Mouse (Mus musculus): Measurements from ENCODE around the gene Tsc2.
"Not testable (repeated sequence)": the region's sequence is repeated elsewhere in the genome, so short reads cannot be mapped to it uniquely, and the experiment has no call there.

Tsc2 gene

GRCm38 (mm10) chr17:24632167-24632812 lies at the start of gene Tsc2, which contains the start of gene Nthl1:
Gene Tsc2, minus strand, starts transcription at chr17:24632630.
Gene Nthl1, plus strand, starts transcription at chr17:24632680.
- DNase-seq = peak; percentile 85 to 87

DNA sequence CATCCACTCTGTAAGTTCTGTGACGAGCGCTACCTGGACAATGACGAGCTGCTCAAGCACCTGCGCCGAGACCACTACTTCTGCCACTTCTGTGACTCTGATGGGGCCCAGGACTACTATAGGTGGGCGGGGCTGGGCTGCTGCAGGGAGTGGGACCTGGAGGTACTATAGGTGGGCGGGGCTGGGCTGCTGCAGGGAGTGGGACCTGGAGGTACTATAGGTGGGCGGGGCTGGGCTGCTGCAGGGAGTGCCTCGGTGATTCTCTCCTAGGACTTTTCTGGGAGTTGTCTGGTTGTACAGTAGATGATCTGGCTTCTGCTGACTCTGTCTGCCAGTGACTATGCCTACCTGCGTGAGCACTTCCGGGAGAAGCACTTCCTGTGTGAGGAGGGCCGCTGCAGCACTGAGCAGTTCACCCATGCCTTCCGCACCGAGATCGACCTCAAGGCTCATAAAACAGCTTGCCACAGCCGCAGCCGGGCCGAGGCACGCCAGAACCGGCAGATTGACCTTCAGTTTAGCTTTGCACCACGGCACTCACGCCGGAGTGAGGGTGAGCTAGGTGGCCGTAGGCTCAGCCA lies 45.2 kb upstream of the Tsc2 start:
- no peak for DNase-seq

GRCm38 (mm10) chr17:24676877-24677276 lies 44.4 kb upstream of the Tsc2 start:
- no peak for DNase-seq

DNA sequence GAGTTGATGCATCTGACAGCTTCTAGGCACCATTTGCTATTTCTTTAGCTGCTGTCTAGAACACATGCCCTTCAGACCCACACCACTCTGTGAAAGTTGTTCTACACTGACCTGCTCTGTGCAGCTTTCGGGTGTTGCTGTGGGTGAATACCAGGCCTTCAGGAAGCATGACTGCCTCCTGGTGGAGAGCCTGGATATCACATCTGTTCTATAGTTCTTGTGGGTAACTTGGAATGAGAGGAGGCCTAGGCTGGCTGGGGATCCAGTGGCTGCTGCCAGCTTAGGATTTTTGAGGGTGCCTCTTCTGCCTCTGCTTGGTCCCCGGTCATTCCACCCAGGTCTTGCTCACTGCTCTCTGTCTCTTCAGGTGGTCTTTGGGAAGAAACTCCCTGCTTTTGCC lies 43.8 kb upstream of the Tsc2 start:
- peak; percentile 67 to 82 for DNase-seq

DNA sequence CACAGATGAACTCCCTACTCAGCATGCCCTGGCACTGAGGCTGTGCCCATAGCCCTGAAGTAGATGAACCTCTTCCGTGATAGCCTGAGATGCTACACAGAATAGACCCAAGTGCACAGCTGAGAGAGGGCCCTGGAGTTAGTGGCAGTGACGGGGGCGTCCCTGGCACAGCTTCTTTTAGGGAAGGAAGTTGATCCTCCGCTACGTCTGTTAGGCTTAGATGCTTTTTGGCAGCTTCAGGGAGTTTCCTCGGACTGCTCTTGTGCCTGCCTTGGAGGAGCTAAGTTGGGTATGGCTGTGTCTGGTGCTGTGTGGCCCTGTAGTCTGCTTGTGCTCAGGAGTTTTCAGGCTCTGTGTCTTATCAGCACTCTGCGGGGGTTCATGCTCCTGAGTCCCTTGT lies 41.8 kb upstream of the Tsc2 start:
- DNase-seq = no peak

DNA sequence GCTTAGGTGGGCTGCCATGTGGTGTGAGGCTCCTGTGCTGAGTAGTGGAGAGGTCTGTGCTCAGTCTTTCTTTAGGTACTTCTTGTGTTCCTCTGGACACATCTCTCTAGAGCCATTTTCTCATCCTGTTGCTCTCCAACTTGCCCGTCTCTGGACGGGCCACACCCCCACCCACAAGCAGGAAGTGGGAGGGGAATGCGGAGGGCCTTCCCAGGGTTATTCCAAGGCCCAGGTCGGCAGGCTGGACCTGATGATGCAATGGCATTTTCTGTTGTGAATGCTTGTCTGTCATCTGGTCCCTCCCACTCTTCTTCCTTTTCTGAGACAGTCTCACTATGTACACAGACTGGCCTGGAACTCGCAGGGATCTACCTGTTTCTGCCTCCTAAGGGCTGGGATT lies 39.7 kb upstream of the Tsc2 start:
- no peak for DNase-seq

DNA sequence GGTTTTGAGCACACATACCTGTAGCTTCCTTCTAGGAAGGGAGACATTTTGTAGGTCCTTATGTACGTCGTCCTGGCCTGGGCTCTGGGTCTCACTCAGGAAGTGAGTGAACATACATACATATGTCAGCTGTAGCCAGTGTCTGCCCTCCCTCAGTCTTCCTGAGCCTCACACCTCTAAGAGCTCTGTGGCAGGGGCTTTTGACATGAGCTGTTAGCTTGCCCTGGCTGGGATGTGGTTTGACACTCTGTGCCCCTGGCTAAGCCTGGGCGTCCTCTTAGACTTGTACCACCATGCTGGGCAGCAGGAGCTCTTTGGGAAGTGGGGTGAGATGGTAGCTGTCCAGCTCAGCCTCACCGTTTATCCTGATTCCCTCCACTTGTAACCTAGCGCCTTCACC lies 38.9 kb upstream of the Tsc2 start:
- DNase-seq = no peak

- no peak for DNase-seq
Measured at GRCm38 (mm10) chr17:24670246-24670844, 37.9 kb upstream of the Tsc2 start.

- peak; percentile 97 to 98 for DNase-seq
Measured at GRCm38 (mm10) chr17:24669545-24670245, 37.3 kb upstream of the Tsc2 start, which contains the start of gene Zfp598. Gene Zfp598, plus strand, starts transcription at chr17:24669687.

DNA sequence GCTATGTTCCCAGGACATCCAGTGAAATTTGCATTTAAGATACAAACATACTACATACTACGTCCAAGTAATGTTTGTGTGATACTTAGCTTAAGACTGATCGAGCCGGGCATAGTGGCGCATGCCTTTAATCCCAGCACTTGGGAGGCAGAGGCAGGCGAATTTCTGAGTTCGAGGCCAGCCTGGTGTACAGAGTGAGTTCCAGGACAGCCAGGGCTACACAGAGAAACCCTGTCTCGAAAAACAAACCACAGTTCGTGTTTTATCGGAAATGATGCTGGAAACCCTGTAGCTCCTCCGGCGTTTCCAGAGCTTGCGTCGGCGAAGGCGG lies 36.7 kb upstream of the Tsc2 start:
- not testable (repeated sequence) for DNase-seq

- peak; percentile 75 to 87 for DNase-seq
Measured at GRCm38 (mm10) chr17:24667416-24667815, 35.0 kb upstream of the Tsc2 start.

GRCm38 (mm10) chr17:24667011-24667410 lies 34.6 kb upstream of the Tsc2 start:
- DNase-seq = not testable (repeated sequence)

- no peak for DNase-seq
Measured at GRCm38 (mm10) chr17:24658017-24658758, 25.8 kb upstream of the Tsc2 start, which contains the start of gene Npw. Gene Npw, minus strand, starts transcription at chr17:24658457.

DNA sequence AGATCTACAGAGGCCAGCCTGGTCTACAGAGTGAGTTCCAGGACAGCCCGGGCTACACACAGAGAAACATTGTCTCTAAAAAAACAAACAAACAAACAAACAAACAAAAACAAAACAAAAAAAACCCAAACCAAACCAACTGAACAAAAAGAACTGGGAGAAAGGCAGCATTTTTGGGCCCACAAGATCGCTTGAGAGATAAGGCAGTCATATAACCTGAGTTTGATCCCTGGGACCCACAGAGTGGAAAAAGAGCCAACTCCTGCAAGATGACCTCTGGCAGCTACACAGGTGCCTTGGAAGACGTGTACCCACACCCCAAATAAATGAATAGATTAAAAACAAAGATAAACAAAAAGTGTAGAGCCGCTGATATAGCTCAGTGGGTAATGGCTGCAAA lies 22.5 kb upstream of the Tsc2 start:
- DNase-seq = no peak

DNA sequence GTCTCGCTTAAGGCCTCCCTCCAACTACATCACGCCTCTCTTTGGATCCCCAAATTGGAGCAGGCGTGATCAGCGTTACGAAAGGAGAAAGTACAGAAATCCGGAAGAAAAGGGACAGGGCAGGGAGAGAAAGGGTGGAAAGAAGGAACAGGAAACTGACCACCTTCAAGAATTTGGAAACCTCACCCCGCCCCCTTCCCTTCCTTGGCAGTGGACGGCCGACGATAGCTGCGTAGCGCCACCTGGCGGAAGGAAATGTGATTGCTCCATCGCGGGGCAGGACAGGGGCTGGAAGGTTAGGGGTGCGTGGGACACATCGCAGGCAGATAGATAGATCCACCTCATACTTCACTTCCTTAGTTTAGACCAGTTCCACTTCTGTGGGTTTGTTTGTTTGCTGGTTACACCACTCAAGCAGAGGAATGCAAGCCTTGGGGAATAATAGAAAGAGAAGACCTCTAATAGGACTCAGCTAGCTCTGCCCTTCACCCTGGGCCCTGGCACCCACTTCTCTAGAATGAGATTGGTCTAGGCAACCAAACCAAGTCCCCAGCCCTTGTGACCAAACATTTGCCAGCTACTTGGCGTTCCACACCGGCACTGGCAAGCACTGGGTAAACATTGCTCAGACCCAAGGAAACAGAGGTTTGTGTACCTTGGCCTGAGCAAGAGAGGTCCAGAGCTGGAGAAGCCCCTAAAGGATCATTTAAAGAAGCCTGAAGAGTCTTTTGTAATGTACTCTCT lies 21.7 kb upstream of the Tsc2 start:
- peak; percentile 82 to 89 for DNase-seq

GRCm38 (mm10) chr17:24651835-24652234 lies 19.4 kb upstream of the Tsc2 start:
- DNase-seq = no peak

- DNase-seq = no peak
Measured at GRCm38 (mm10) chr17:24650766-24651165, 18.3 kb upstream of the Tsc2 start.

GRCm38 (mm10) chr17:24650070-24650616 lies 17.7 kb upstream of the Tsc2 start, which contains the start of gene Slc9a3r2:
Gene Slc9a3r2, minus strand, starts transcription at chr17:24650327.
- DNase-seq = peak; percentile 87 to 88

- DNase-seq = peak; percentile 81 to 82
Measured at GRCm38 (mm10) chr17:24649581-24650069, 17.2 kb upstream of the Tsc2 start.

DNA sequence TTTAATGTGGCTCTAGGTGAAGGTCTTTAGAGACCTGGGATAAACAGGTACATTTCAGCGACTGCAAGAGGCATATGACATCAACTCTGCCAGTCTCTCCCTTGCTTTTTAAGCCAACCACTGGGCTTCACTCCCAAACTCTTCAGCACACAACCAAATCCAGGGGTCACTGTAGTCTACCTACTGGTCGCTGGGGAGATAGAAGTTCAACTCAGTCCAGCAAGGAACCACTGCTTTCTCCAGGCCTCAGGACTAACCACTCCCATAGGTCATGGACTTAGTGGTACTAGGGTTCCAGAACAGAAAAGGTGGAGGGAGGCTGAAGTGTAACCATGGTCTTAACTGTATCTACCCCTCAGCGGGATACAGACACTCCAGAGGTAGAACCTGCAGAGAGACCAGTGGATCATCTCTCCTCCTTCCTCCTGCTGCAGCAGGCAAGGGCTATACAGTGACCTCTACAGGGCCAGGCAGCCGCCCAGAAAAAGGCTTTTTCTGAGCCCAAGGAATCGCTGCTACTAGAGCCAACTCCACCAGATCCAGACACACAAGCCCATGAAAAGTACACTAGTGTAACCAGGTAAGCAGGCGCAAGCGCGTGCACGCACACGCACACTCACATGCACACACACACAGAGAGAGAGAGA lies 16.4 kb upstream of the Tsc2 start:
- peak; percentile 67 to 68 for DNase-seq

DNA sequence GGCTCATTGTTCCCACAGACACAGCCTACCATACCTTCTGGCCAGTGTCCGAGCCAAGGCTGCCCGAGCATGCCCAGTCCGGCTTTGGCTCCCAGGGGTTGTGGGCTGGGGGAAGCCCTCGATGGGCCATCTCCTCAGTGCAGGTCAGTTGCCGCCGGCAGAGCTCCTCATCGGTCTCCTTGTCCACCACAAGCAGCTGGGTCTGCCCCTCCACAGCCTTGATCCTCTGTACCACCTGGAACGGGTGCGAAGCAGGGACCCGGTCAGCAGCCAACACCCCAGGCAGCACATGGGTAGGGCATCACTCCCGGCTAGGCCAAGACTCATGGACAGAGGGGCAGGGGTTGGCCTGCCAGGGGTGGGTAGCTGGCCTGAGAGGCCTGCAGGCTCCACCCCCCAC lies 15.1 kb upstream of the Tsc2 start:
- peak; percentile 54 to 61 for DNase-seq

Data from cerebellum, postnatal 25 days (tissue).